Mouse (Mus musculus) limb, embryonic 11.5 days (tissue): ENCODE measurements around the gene 2210010C04Rik. TPM values are rescaled to one million over a fixed set of nuclear protein-coding genes. Genes with fewer than 3 reads are reported as not detected.

Source experiments
- ATAC-seq: fragments of 200-750 bp; cut with Nextera tagmentation; 2 replicates; pipeline ENCODE4 v1.8.0; 2017; ENCODE audit warnings: low read depth; ENCODE audit not compliant: insufficient number of reproducible peaks, low FRiP score, low TSS enrichment
- DNase-seq: peaks from one replicate; pipeline ENCODE4 v3.0.0-alpha.2; 2015; ENCODE audit warnings: low spot score
- H3K27ac ChIP-seq: fragments of 300-500 bp; sonication (generic); replicated peaks from 2 replicates; pipeline ENCODE4 v1.5.1; 2014; ENCODE audit warnings: low read depth, mild to moderate bottlenecking, low read length
- H3K27me3 ChIP-seq: fragments of 300-500 bp; sonication (generic); 2 replicates; pipeline ENCODE4 v1.6.1; 2014; ENCODE audit warnings: mild to moderate bottlenecking, low read length, mixed read lengths; ENCODE audit not compliant: control insufficient read depth, insufficient read depth
- H3K36me3 ChIP-seq: fragments of 300-500 bp; sonication (generic); 2 replicates; pipeline ENCODE4 v1.6.1; 2014; ENCODE audit warnings: mild to moderate bottlenecking, low read length, moderate library complexity, mixed read lengths; ENCODE audit not compliant: control insufficient read depth, insufficient read depth
- H3K4me1 ChIP-seq: fragments of 300-500 bp; sonication (generic); 2 replicates; pipeline ENCODE4 v1.6.1; 2014; ENCODE audit warnings: low read length, mixed read lengths; ENCODE audit not compliant: control insufficient read depth, insufficient read depth
- H3K4me2 ChIP-seq: fragments of 300-500 bp; sonication (generic); 2 replicates; pipeline ENCODE4 v1.6.1; 2014; ENCODE audit warnings: low read depth, mild to moderate bottlenecking, moderate library complexity; ENCODE audit not compliant: severe bottlenecking
- H3K4me3 ChIP-seq: fragments of 300-500 bp; sonication (generic); 2 replicates; pipeline ENCODE4 v1.5.1; 2014; ENCODE audit warnings: low read depth, low read length
- H3K9ac ChIP-seq: fragments of 300-500 bp; sonication (generic); 2 replicates; pipeline ENCODE4 v1.6.1; 2014; ENCODE audit warnings: mild to moderate bottlenecking, low read length
- H3K9me3 ChIP-seq: fragments of 300-500 bp; sonication (generic); 2 replicates; pipeline ENCODE4 v1.6.1; 2016; ENCODE audit warnings: low read length; ENCODE audit not compliant: control insufficient read depth
- WGBS: fragments of 180-500 bp; shearing (Covaris S2); extraction: QIAGEN DNeasy Blood & Tissue Kit; methylation state at CpG from one replicate; pipeline ENCODE4 v1.1.7; 2014; 5-methylcytosine and 5-hydroxymethylcytosine counted together
- polyA plus RNA-seq: library from polyadenylated mRNA; unstranded; fragments of >200 nt; fragmentation: Nextera tagmentation; extraction: Ambion mirVana; gene quantifications from 2 replicates; pipeline ENCODE4 v1.2.1, GENCODE M21; 2014

2210010C04Rik gene
- polyA plus RNA-seq: not detected in 2 replicates

- H3K36me3 ChIP-seq: no peaks in the 10 kb centered on the region
- no peaks in the 10 kb centered on the region for H3K9me3 ChIP-seq
- no peak for ATAC-seq
- no peak within 1 kb of the TSS for H3K9ac ChIP-seq
- no peak within 1 kb of the TSS for H3K4me2 ChIP-seq
- no peak within 1 kb of the TSS for H3K4me3 ChIP-seq
- no peak for DNase-seq
- H3K27ac ChIP-seq: no peak within 1 kb of the TSS
- H3K4me1 ChIP-seq: no peaks in the 10 kb centered on the region
- H3K27me3 ChIP-seq: no peaks in the 10 kb centered on the region
Measured at GRCm38 (mm10) chr6:41035409-41035808, at the start of gene 2210010C04Rik. TSS of gene 2210010C04Rik (minus strand) at chr6:41035509.

- Histone ChIP-seq H3K36me3 (no peaks in the 10 kb centered on the region), H3K4me1 (no peaks in the 10 kb centered on the region), H3K4me2 (no peak overlapping the region), H3K9me3 (no peaks in the 10 kb centered on the region), H3K9ac (no peak overlapping the region), H3K27me3 (no peaks in the 10 kb centered on the region), H3K27ac (no peak overlapping the region), H3K4me3 (no peak overlapping the region)
- ATAC-seq (no peak), DNase-seq (no peak)
Measured at GRCm38 (mm10) chr6:41080121-41080520, 44.8 kb upstream of the 2210010C04Rik start.

- no peak for ATAC-seq
- no peak for DNase-seq
- H3K9me3 ChIP-seq: no peaks in the 10 kb centered on the region
Measured at GRCm38 (mm10) chr6:41078539-41079303, 43.4 kb upstream of the 2210010C04Rik start.

GRCm38 (mm10) chr6:41075753-41076152, 40.4 kb upstream of the 2210010C04Rik start:
- H3K9ac ChIP-seq: no peak overlapping the region
- WGBS: 78% methylated on average over 2 of the region's 2 CpGs
- H3K27ac ChIP-seq: no peak overlapping the region
- H3K4me2 ChIP-seq: no peak overlapping the region
- no peaks in the 10 kb centered on the region for H3K27me3 ChIP-seq
- ATAC-seq (no peak), DNase-seq (no peak)
- no peaks in the 10 kb centered on the region for H3K9me3 ChIP-seq
- H3K36me3 ChIP-seq: no peaks in the 10 kb centered on the region
- no peaks in the 10 kb centered on the region for H3K4me1 ChIP-seq
- H3K4me3 ChIP-seq: no peak overlapping the region

More at GRCm38 (mm10) chr6:41078539-41079303, 43.4 kb upstream of the 2210010C04Rik start:
- H3K27me3 ChIP-seq: no peaks in the 10 kb centered on the region
- H3K36me3 ChIP-seq: no peaks in the 10 kb centered on the region
- no peak overlapping the region for H3K27ac ChIP-seq
- no peak overlapping the region for H3K4me3 ChIP-seq
- no peak overlapping the region for H3K4me2 ChIP-seq
- H3K4me1 ChIP-seq: no peaks in the 10 kb centered on the region
- H3K9ac ChIP-seq: no peak overlapping the region
- WGBS: 74% methylated on average over 3 of the region's 3 CpGs

- H3K9ac ChIP-seq: no peak overlapping the region
- H3K4me1 ChIP-seq: no peaks in the 10 kb centered on the region
- H3K4me2 ChIP-seq: no peak overlapping the region
- no peaks in the 10 kb centered on the region for H3K27me3 ChIP-seq
- ATAC-seq (no peak), DNase-seq (no peak)
- H3K27ac ChIP-seq: no peak overlapping the region
- no peak overlapping the region for H3K4me3 ChIP-seq
- 91% methylated on average over 6 of the region's 6 CpGs for WGBS
- no peaks in the 10 kb centered on the region for H3K9me3 ChIP-seq
- H3K36me3 ChIP-seq: no peaks in the 10 kb centered on the region
Measured at GRCm38 (mm10) chr6:41063332-41063731, 28.0 kb upstream of the 2210010C04Rik start.

GRCm38 (mm10) chr6:41062746-41063145, 27.4 kb upstream of the 2210010C04Rik start:
- Histone ChIP-seq H3K9me3 (no peaks in the 10 kb centered on the region), H3K4me3 (no peak overlapping the region), H3K36me3 (no peaks in the 10 kb centered on the region), H3K4me2 (no peak overlapping the region), H3K4me1 (no peaks in the 10 kb centered on the region), H3K27ac (no peak overlapping the region), H3K9ac (no peak overlapping the region), H3K27me3 (no peaks in the 10 kb centered on the region)
- 78% methylated on average over 3 of the region's 3 CpGs for WGBS
- no peak for ATAC-seq
- no peak for DNase-seq

- Histone ChIP-seq H3K4me2 (no peak overlapping the region), H3K9ac (no peak overlapping the region), H3K36me3 (no peaks in the 10 kb centered on the region), H3K27ac (no peak overlapping the region), H3K9me3 (no peaks in the 10 kb centered on the region), H3K4me3 (no peak overlapping the region), H3K4me1 (no peaks in the 10 kb centered on the region), H3K27me3 (no peaks in the 10 kb centered on the region)
- DNase-seq: no peak
- ATAC-seq: no peak
- WGBS: 87% methylated on average over 2 of the region's 2 CpGs
Measured at GRCm38 (mm10) chr6:41062081-41062480, 26.8 kb upstream of the 2210010C04Rik start.

- no peak for ATAC-seq
- H3K27ac ChIP-seq: no peak overlapping the region
- no peaks in the 10 kb centered on the region for H3K9me3 ChIP-seq
- no peak overlapping the region for H3K4me3 ChIP-seq
- H3K9ac ChIP-seq: no peak overlapping the region
- 80% methylated on average over 5 of the region's 5 CpGs for WGBS
- DNase-seq: no peak
- no peaks in the 10 kb centered on the region for H3K4me1 ChIP-seq
- no peaks in the 10 kb centered on the region for H3K27me3 ChIP-seq
- H3K4me2 ChIP-seq: no peak overlapping the region
- H3K36me3 ChIP-seq: no peaks in the 10 kb centered on the region
Measured at GRCm38 (mm10) chr6:41061085-41061484, 25.8 kb upstream of the 2210010C04Rik start.

- ATAC-seq: no peak
- DNase-seq: no peak
- H3K4me1 ChIP-seq: no peaks in the 10 kb centered on the region
- no peaks in the 10 kb centered on the region for H3K27me3 ChIP-seq
- no peak overlapping the region for H3K4me2 ChIP-seq
- H3K9ac ChIP-seq: no peak overlapping the region
- WGBS: 80% methylated on average over 5 of the region's 5 CpGs
- H3K9me3 ChIP-seq: no peaks in the 10 kb centered on the region
- no peaks in the 10 kb centered on the region for H3K36me3 ChIP-seq
- no peak overlapping the region for H3K27ac ChIP-seq
- no peak overlapping the region for H3K4me3 ChIP-seq
Measured at GRCm38 (mm10) chr6:41057653-41058052, 22.3 kb upstream of the 2210010C04Rik start.
